Mouse (Mus musculus): ENCODE data around the gene Lsamp. TPM values are rescaled to one million over a fixed set of nuclear protein-coding genes. Genes with fewer than 3 reads are reported as not detected.
"Not testable (repeated sequence)": the region's sequence is repeated elsewhere in the genome, so short reads cannot be mapped to it uniquely, and the experiment has no call there.

Lsamp gene
- total RNA-seq, 2 experiments from 2014 or later: 0.78 to 0.82 TPM

GRCm38 (mm10) chr16:41929546-41929945, 1945.4 kb downstream of the Lsamp start:
- DNase-seq (ENCODE audit: low spot score): no peak

- no peak for DNase-seq (ENCODE audit: low spot score)
These were observed 1951.5 kb downstream of the Lsamp start for GRCm38 (mm10) chr16:41935701-41936100.

GRCm38 (mm10) chr16:41936908-41937595, 1952.9 kb downstream of the Lsamp start:
- no peak for DNase-seq (ENCODE audit: low spot score)

GRCm38 (mm10) chr16:41937596-41937990, 1953.4 kb downstream of the Lsamp start:
- no peak for DNase-seq (ENCODE audit: low spot score)

- no peak for DNase-seq (ENCODE audit: low spot score)
These were observed 1954.1 kb downstream of the Lsamp start for GRCm38 (mm10) chr16:41938258-41938657.

GRCm38 (mm10) chr16:41941591-41942315, 1957.6 kb downstream of the Lsamp start:
- DNase-seq (ENCODE audit: low spot score): no peak

- no peak for DNase-seq (ENCODE audit: low spot score)
These were observed 1973.7 kb downstream of the Lsamp start for GRCm38 (mm10) chr16:41957811-41958210.

- no peak for DNase-seq (ENCODE audit: low spot score)
These were observed 1981.5 kb downstream of the Lsamp start for GRCm38 (mm10) chr16:41965636-41966035.

- DNase-seq (ENCODE audit: low spot score): no peak
These were observed 1985.1 kb downstream of the Lsamp start for GRCm38 (mm10) chr16:41969215-41969614.

GRCm38 (mm10) chr16:41974866-41975719, 1990.9 kb downstream of the Lsamp start:
- DNase-seq (ENCODE audit: low spot score): no peak

GRCm38 (mm10) chr16:41976897-41977296, 1992.7 kb downstream of the Lsamp start:
- no peak for DNase-seq (ENCODE audit: low spot score)

- no peak for DNase-seq (ENCODE audit: low spot score)
These were observed 2012.8 kb downstream of the Lsamp start for GRCm38 (mm10) chr16:41996956-41997355.

GRCm38 (mm10) chr16:42002925-42003324, 2018.8 kb downstream of the Lsamp start:
- no peak for DNase-seq (ENCODE audit: low spot score)

- DNase-seq (ENCODE audit: low spot score): not testable (repeated sequence)
These were observed 2019.3 kb downstream of the Lsamp start for GRCm38 (mm10) chr16:42003506-42003905.

GRCm38 (mm10) chr16:42004166-42004565, 2020.0 kb downstream of the Lsamp start:
- DNase-seq (ENCODE audit: low spot score): no peak

- DNase-seq (ENCODE audit: low spot score): no peak
These were observed 2030.8 kb downstream of the Lsamp start for GRCm38 (mm10) chr16:42014937-42015336.

- no peak for DNase-seq (ENCODE audit: low spot score)
These were observed 2031.3 kb downstream of the Lsamp start for GRCm38 (mm10) chr16:42015443-42015842.

GRCm38 (mm10) chr16:42016791-42017643, 2032.9 kb downstream of the Lsamp start:
- DNase-seq (ENCODE audit: low spot score): no peak

- no peak for DNase-seq (ENCODE audit: low spot score)
These were observed 2038.4 kb downstream of the Lsamp start for GRCm38 (mm10) chr16:42022566-42022965.

GRCm38 (mm10) chr16:42032030-42032429, 2047.9 kb downstream of the Lsamp start:
- no peak for DNase-seq (ENCODE audit: low spot score)

- DNase-seq (ENCODE audit: low spot score): no peak
These were observed 2049.3 kb downstream of the Lsamp start for GRCm38 (mm10) chr16:42033449-42033848.

Measured in gastrocnemius, adult 18-20 months (tissue).